Mouse (Mus musculus): Measurements from ENCODE around the gene Pitx1. TPM values are rescaled to one million over a fixed set of nuclear protein-coding genes. Genes with fewer than 3 reads are reported as not detected.

Gene Pitx1
- polyA plus RNA-seq, 1 experiment from 2014 or later, result 0.70 TPM

DNA sequence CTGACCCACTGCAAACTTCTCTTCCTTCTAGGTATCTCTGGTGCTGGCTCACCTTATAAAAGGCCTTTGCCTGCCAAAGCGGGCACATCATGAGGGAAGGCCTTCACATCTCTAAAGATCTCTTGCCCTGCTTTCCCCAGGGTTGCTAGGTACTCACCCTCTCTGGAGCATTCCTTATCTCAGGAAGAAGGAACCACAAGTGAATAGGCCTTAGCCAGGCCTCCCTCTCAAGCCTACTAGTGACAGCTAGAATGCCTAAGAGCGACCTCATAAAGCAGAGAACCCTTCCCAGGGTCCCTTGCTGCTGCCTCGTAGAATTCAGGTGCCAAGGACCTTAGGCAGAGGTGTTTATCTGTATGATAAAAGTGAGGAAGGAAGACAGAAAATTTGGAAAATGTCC lies 51.7 kb downstream of the Pitx1 start, which contains the start of gene Catsper3:
Gene Catsper3 (plus strand): TSS at position 301 of the 400 bp plus-strand sequence.
- DNase-seq (ENCODE audit: low spot score), result no peak

DNA sequence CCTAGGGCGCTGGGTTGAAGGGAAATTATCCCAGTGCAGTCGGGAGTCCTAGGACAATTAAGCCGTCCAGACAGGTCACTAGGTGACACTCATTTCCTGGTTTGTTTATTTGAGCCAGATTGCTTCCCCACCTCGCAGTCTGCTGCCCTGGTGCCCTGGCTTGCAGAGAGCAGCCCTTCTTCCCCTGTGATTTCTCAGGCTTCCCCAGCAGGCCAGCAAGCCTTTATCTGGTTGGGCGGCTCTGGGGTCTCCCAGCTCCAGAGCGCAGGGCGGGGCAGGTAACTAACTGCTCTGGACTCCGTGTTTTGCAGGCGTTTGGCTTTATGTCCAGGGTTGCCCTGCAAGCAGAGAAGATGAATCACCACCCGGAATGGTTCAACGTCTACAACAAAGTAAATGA lies 60.9 kb downstream of the Pitx1 start:
- no peak for DNase-seq (ENCODE audit: low spot score)

Other genes with a start within 250 kb of the Pitx1 start
- gene B4galt7, start 236.3 kb downstream of the Pitx1 start, polyA plus RNA-seq (2015; fragmentation: Nextera tagmentation; extraction: Ambion mirVana), result 20.2 and 24.1 TPM in 2 replicates
- 35.9 and 38.3 TPM in 2 replicates for gene Caml, start 213.2 kb downstream of the Pitx1 start, polyA plus RNA-seq (2015; fragmentation: Nextera tagmentation; extraction: Ambion mirVana)
- 37.0 and 39.1 TPM in 2 replicates for gene Ddx46, start 201.2 kb downstream of the Pitx1 start, polyA plus RNA-seq (2015; fragmentation: Nextera tagmentation; extraction: Ambion mirVana)
- 35.1 and 45.0 TPM in 2 replicates for gene B230219D22Rik, start 143.1 kb downstream of the Pitx1 start, polyA plus RNA-seq (2015; fragmentation: Nextera tagmentation; extraction: Ambion mirVana)
- gene Txndc15, start 121.5 kb downstream of the Pitx1 start, polyA plus RNA-seq (2015; fragmentation: Nextera tagmentation; extraction: Ambion mirVana), result 96.5 and 98.7 TPM in 2 replicates
- 56.1 and 63.8 TPM in 2 replicates for gene Pcbd2, start 108.8 kb downstream of the Pitx1 start, polyA plus RNA-seq (2015; fragmentation: Nextera tagmentation; extraction: Ambion mirVana)
- 0.13 TPM in 2 replicates for gene Catsper3, start 51.6 kb downstream of the Pitx1 start, polyA plus RNA-seq (2015; fragmentation: Nextera tagmentation; extraction: Ambion mirVana)

Data from thymus, postnatal 0 days (tissue).